Mouse (Mus musculus): ENCODE measurements at regions not wholly inside any gene's neighbourhood (a gene's known extent, or its start where the extent isn't known, plus 50 kb on each side); places are given as distances from the start of the nearest gene placed in this dataset.

GRCm38 (mm10) chr3:9200156-9200555 is 409.7 kb downstream of the Zfp704 start:
- Histone ChIP-seq H3K27ac (ENCODE audit: insufficient read depth, low read depth, low read length) (no peak overlapping the region), H3K4me1 (ENCODE audit: control insufficient read depth, insufficient read depth, low read length) (peaks cover 20% of the 10 kb centered on the region)
- no peak for TF ChIP-seq POLR2A (IDR thresholded peaks at IDR 0.05; ENCODE audit: borderline replicate concordance, low read depth, low read length)
- TF ChIP-seq CTCF (IDR thresholded peaks at IDR 0.05; ENCODE audit: low read depth, low read length) = no peak

GRCm38 (mm10) chr3:9198652-9199332 is 411.1 kb downstream of the Zfp704 start:
- Histone ChIP-seq H3K27ac (ENCODE audit: insufficient read depth, low read depth, low read length) (peak overlapping the region; percentile 85), H3K4me3 (ENCODE audit: insufficient read depth, low read length) (no peak overlapping the region), H3K4me1 (ENCODE audit: control insufficient read depth, insufficient read depth, low read length) (peaks cover 20% of the 10 kb centered on the region)
- TF ChIP-seq POLR2A (IDR thresholded peaks at IDR 0.05; ENCODE audit: borderline replicate concordance, low read depth, low read length) = no peak
- TF ChIP-seq CTCF (IDR thresholded peaks at IDR 0.05; ENCODE audit: low read depth, low read length) = no peak

More at GRCm38 (mm10) chr3:9200156-9200555, 409.7 kb downstream of the Zfp704 start:
- H3K4me3 ChIP-seq (ENCODE audit: insufficient read depth, low read length) = no peak overlapping the region

- H3K4me1 ChIP-seq (ENCODE audit: control insufficient read depth, insufficient read depth, low read length) = peaks cover 20% of the 10 kb centered on the region
- no peak overlapping the region for H3K27ac ChIP-seq (ENCODE audit: insufficient read depth, low read depth, low read length)
- H3K4me3 ChIP-seq (ENCODE audit: insufficient read depth, low read length) = no peak overlapping the region
- no peak for TF ChIP-seq CTCF (IDR thresholded peaks at IDR 0.05; ENCODE audit: low read depth, low read length)
- TF ChIP-seq POLR2A (IDR thresholded peaks at IDR 0.05; ENCODE audit: borderline replicate concordance, low read depth, low read length) = no peak
These were observed 414.1 kb downstream of the Zfp704 start for GRCm38 (mm10) chr3:9195781-9196180.

- H3K27ac ChIP-seq (ENCODE audit: insufficient read depth, low read depth, low read length) = no peak overlapping the region
- no peak for TF ChIP-seq POLR2A (IDR thresholded peaks at IDR 0.05; ENCODE audit: borderline replicate concordance, low read depth, low read length)
- TF ChIP-seq CTCF (IDR thresholded peaks at IDR 0.05; ENCODE audit: low read depth, low read length) = no peak
- H3K4me3 ChIP-seq (ENCODE audit: insufficient read depth, low read length) = no peak overlapping the region
- peaks cover 10% of the 10 kb centered on the region for H3K4me1 ChIP-seq (ENCODE audit: control insufficient read depth, insufficient read depth, low read length)
These were observed 420.3 kb downstream of the Zfp704 start for GRCm38 (mm10) chr3:9189366-9190287.

- TF ChIP-seq CTCF (IDR thresholded peaks at IDR 0.05; ENCODE audit: low read depth, low read length) (no peak), POLR2A (IDR thresholded peaks at IDR 0.05; ENCODE audit: borderline replicate concordance, low read depth, low read length) (no peak)
- Histone ChIP-seq H3K4me3 (ENCODE audit: insufficient read depth, low read length) (no peak overlapping the region), H3K27ac (ENCODE audit: insufficient read depth, low read depth, low read length) (no peak overlapping the region), H3K4me1 (ENCODE audit: control insufficient read depth, insufficient read depth, low read length) (peaks cover 10% of the 10 kb centered on the region)
These were observed 423.3 kb downstream of the Zfp704 start for GRCm38 (mm10) chr3:9186364-9187120.

GRCm38 (mm10) chr3:9181576-9181975 is 428.3 kb downstream of the Zfp704 start:
- TF ChIP-seq CTCF (IDR thresholded peaks at IDR 0.05; ENCODE audit: low read depth, low read length) (no peak), POLR2A (IDR thresholded peaks at IDR 0.05; ENCODE audit: borderline replicate concordance, low read depth, low read length) (no peak)

GRCm38 (mm10) chr3:9179641-9180040 is 430.2 kb downstream of the Zfp704 start:
- peaks cover 15% of the 10 kb centered on the region for H3K4me1 ChIP-seq (ENCODE audit: control insufficient read depth, insufficient read depth, low read length)
- no peak for TF ChIP-seq CTCF (IDR thresholded peaks at IDR 0.05; ENCODE audit: low read depth, low read length)
- TF ChIP-seq POLR2A (IDR thresholded peaks at IDR 0.05; ENCODE audit: borderline replicate concordance, low read depth, low read length) = no peak
- H3K27ac ChIP-seq (ENCODE audit: insufficient read depth, low read depth, low read length) = no peak overlapping the region
- H3K4me3 ChIP-seq (ENCODE audit: insufficient read depth, low read length) = no peak overlapping the region

More at GRCm38 (mm10) chr3:9181576-9181975, 428.3 kb downstream of the Zfp704 start:
- Histone ChIP-seq H3K27ac (ENCODE audit: insufficient read depth, low read depth, low read length) (no peak overlapping the region), H3K4me3 (ENCODE audit: insufficient read depth, low read length) (no peak overlapping the region), H3K4me1 (ENCODE audit: control insufficient read depth, insufficient read depth, low read length) (peaks cover 18% of the 10 kb centered on the region)

GRCm38 (mm10) chr3:9174517-9174832 is 435.4 kb downstream of the Zfp704 start:
- H3K4me3 ChIP-seq (ENCODE audit: insufficient read depth, low read length) = 0 out of 2 replicates have a peak overlapping the region, but pooled peaks have one; percentile 36
- H3K4me1 ChIP-seq (ENCODE audit: control insufficient read depth, insufficient read depth, low read length) = peaks cover 13% of the 10 kb centered on the region
- H3K27ac ChIP-seq (ENCODE audit: insufficient read depth, low read depth, low read length) = peak overlapping the region; percentile 41; the same call in 1 of the 2 replicates
- TF ChIP-seq CTCF (IDR thresholded peaks at IDR 0.05; ENCODE audit: low read depth, low read length) (no peak), POLR2A (IDR thresholded peaks at IDR 0.05; ENCODE audit: borderline replicate concordance, low read depth, low read length) (no peak)

- no peak for TF ChIP-seq POLR2A (IDR thresholded peaks at IDR 0.05; ENCODE audit: borderline replicate concordance, low read depth, low read length)
- no peak for TF ChIP-seq CTCF (IDR thresholded peaks at IDR 0.05; ENCODE audit: low read depth, low read length)
- H3K27ac ChIP-seq (ENCODE audit: insufficient read depth, low read depth, low read length) = peak overlapping the region; percentile 41
- peaks cover 8% of the 10 kb centered on the region for H3K4me1 ChIP-seq (ENCODE audit: control insufficient read depth, insufficient read depth, low read length)
- peak overlapping the region; percentile 36 for H3K4me3 ChIP-seq (ENCODE audit: insufficient read depth, low read length)
These were observed 436.0 kb downstream of the Zfp704 start for GRCm38 (mm10) chr3:9173643-9174516.

Measured in bone marrow macrophage, adult 2 months (primary cell).